Mouse (Mus musculus): Measurements from ENCODE around the gene Kera. TPM values are rescaled to one million over a fixed set of nuclear protein-coding genes. Genes with fewer than 3 reads are reported as not detected.
A peak's percentile ranks its signal among the peaks of the same experiment; 100 is the strongest.

Kera gene
- total RNA-seq (2021), result not detected
- long read RNA-seq, experiment 1, result 0 reads
- long read RNA-seq, experiment 2, result 0 reads

GRCm38 (mm10) chr10:97606579-97606978 lies at the start of gene Kera:
TSS of gene Kera (plus strand) at chr10:97606879.
- no peak for DNase-seq

- peak; percentile 28 to 46 for DNase-seq
Observed at GRCm38 (mm10) chr10:97564957-97565856, 41.5 kb upstream of the Kera start, which contains the start of gene Lum. TSS of gene Lum (plus strand) at chr10:97565128.

- peak; percentile 23 to 51 for DNase-seq
Observed at GRCm38 (mm10) chr10:97567489-97568135, 39.1 kb upstream of the Kera start.

- DNase-seq, result peak in 1 of 2 experiments; percentile 46
Observed at GRCm38 (mm10) chr10:97582543-97583231, 24.0 kb upstream of the Kera start.

- DNase-seq, result no peak
Observed at GRCm38 (mm10) chr10:97584176-97584575, 22.5 kb upstream of the Kera start.

GRCm38 (mm10) chr10:97587159-97587558 lies 19.5 kb upstream of the Kera start:
- DNase-seq, result peak; percentile 68 to 71

GRCm38 (mm10) chr10:97589574-97589973 lies 17.1 kb upstream of the Kera start:
- DNase-seq, result peak; percentile 65 to 71

GRCm38 (mm10) chr10:97591036-97591435 lies 15.6 kb upstream of the Kera start:
- DNase-seq, result no peak

GRCm38 (mm10) chr10:97591685-97592084 lies 15.0 kb upstream of the Kera start:
- DNase-seq, result no peak

- DNase-seq, result no peak
Observed at GRCm38 (mm10) chr10:97595680-97596079, 11.0 kb upstream of the Kera start.

- no peak for DNase-seq
Observed at GRCm38 (mm10) chr10:97601744-97602143, 4.9 kb upstream of the Kera start.

- no peak for DNase-seq
Observed at GRCm38 (mm10) chr10:97603256-97603655, 3.4 kb upstream of the Kera start.

GRCm38 (mm10) chr10:97622328-97622727 lies 15.6 kb downstream of the Kera start:
- no peak for DNase-seq

GRCm38 (mm10) chr10:97624381-97624780 lies 17.7 kb downstream of the Kera start:
- no peak for DNase-seq

GRCm38 (mm10) chr10:97625116-97625515 lies 18.4 kb downstream of the Kera start:
- no peak for DNase-seq

- no peak for DNase-seq
Observed at GRCm38 (mm10) chr10:97626543-97626942, 19.9 kb downstream of the Kera start.

- DNase-seq, result no peak
Observed at GRCm38 (mm10) chr10:97631061-97631460, 24.4 kb downstream of the Kera start.

- no peak for DNase-seq
Observed at GRCm38 (mm10) chr10:97641926-97642325, 35.2 kb downstream of the Kera start.

- DNase-seq, result no peak
Observed at GRCm38 (mm10) chr10:97643768-97644167, 37.1 kb downstream of the Kera start, which contains the start of gene Epyc. TSS of gene Epyc (plus strand) at chr10:97644068.

GRCm38 (mm10) chr10:97650334-97650733 lies 43.7 kb downstream of the Kera start:
- no peak for DNase-seq

- no peak for DNase-seq
Observed at GRCm38 (mm10) chr10:97659489-97659888, 52.8 kb downstream of the Kera start.

All from heart, adult 18-20 months (tissue).